Mouse (Mus musculus) embryonic facial prominence, embryonic 11.5 days (tissue): ENCODE data around the gene Kl. TPM values are rescaled to one million over a fixed set of nuclear protein-coding genes. Genes with fewer than 3 reads are reported as not detected.

Experiments used
- ATAC-seq: fragments of 200-750 bp; cut with Nextera tagmentation; replicated peaks from 2 replicates; pipeline ENCODE4 v1.8.0; 2017; ENCODE audit warnings: low read depth; ENCODE audit not compliant: insufficient number of reproducible peaks, low FRiP score, low TSS enrichment
- DNase-seq: peaks from one replicate; pipeline ENCODE4 v3.0.0-alpha.2; 2015; ENCODE audit warnings: low spot score
- H3K27ac ChIP-seq: fragments of 300-500 bp; sonication (generic); replicated peaks from 2 replicates; pipeline ENCODE4 v1.5.1; 2014; ENCODE audit warnings: mild to moderate bottlenecking, low read depth, low read length, control low read depth
- H3K27me3 ChIP-seq: fragments of 300-500 bp; sonication (generic); 2 replicates; pipeline ENCODE4 v1.6.1; 2014; ENCODE audit warnings: mild to moderate bottlenecking, low read length, moderate library complexity, mixed read lengths; ENCODE audit not compliant: control insufficient read depth, insufficient read depth
- H3K36me3 ChIP-seq: fragments of 300-500 bp; sonication (generic); replicated peaks from 2 replicates; pipeline ENCODE4 v1.6.1; 2014; ENCODE audit warnings: low read depth, mild to moderate bottlenecking, low read length, moderate library complexity, mixed read lengths; ENCODE audit not compliant: control insufficient read depth, insufficient read depth
- H3K4me1 ChIP-seq: fragments of 300-500 bp; sonication (generic); 2 replicates; pipeline ENCODE4 v1.6.1; 2014; ENCODE audit warnings: low read length, mixed read lengths; ENCODE audit not compliant: control insufficient read depth, insufficient read depth
- H3K4me2 ChIP-seq: fragments of 300-500 bp; sonication (generic); 2 replicates; pipeline ENCODE4 v1.6.1; 2014; ENCODE audit warnings: low read depth, mild to moderate bottlenecking, control low read depth, low read length, moderate library complexity
- H3K4me3 ChIP-seq: fragments of 300-500 bp; sonication (generic); 2 replicates; pipeline ENCODE4 v1.5.1; 2014; ENCODE audit warnings: low read depth, low read length, control low read depth
- H3K9ac ChIP-seq: fragments of 300-500 bp; sonication (generic); replicated peaks from 2 replicates; pipeline ENCODE4 v1.6.1; 2014; ENCODE audit warnings: mild to moderate bottlenecking, control low read depth, low read length
- H3K9me3 ChIP-seq: fragments of 300-500 bp; sonication (generic); replicated peaks from 2 replicates; pipeline ENCODE4 v1.6.1; 2016; ENCODE audit warnings: mild to moderate bottlenecking, low read length, inconsistent platforms, mixed read lengths; ENCODE audit not compliant: control insufficient read depth
- WGBS: fragments of 180-500 bp; shearing (Covaris S2); extraction: QIAGEN DNeasy Blood & Tissue Kit; methylation state at CpG from one replicate; pipeline ENCODE4 v1.1.7; 2014; 5-methylcytosine and 5-hydroxymethylcytosine counted together
- polyA plus RNA-seq: library from polyadenylated mRNA; unstranded; fragments of >200 nt; fragmentation: Nextera tagmentation; extraction: Ambion mirVana; gene quantifications from 2 replicates; pipeline ENCODE4 v1.2.1, GENCODE M21; 2014

The Kl gene
- polyA plus RNA-seq, 1 experiment from 2014 or later, result not detected

- DNase-seq (no peak), ATAC-seq (no peak)
- Histone ChIP-seq H3K27me3 (peaks cover 24% of the 10 kb centered on the region), H3K4me1 (peaks cover 7% of the 10 kb centered on the region), H3K4me2 (no peak overlapping the region), H3K4me3 (no peak overlapping the region), H3K9me3 (no peaks in the 10 kb centered on the region), H3K9ac (no peak overlapping the region), H3K27ac (no peak overlapping the region), H3K36me3 (no peaks in the 10 kb centered on the region)
- WGBS, result 84% methylated on average over 3 of the region's 3 CpGs
Observed at GRCm38 (mm10) chr5:150949131-150949530, 3.3 kb upstream of the Kl start.

DNA sequence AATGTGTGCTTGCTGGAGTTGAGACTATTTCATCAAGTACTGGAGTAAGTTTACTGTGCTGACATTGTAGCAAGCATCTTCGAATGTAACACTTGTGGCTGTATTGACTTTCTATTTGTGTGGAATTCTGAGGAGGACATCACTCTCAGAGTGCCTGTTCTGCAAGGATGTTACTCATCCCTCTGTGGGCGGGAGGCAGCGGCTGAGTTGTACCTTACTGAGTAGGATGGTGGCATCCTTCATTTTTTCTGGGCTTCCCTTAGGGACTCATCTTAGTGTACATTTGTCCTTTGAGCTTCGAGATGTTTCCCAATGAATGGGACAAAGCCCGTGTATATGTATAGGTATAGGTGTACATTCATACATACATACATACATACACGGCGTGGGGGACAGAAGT, 1.1 kb upstream of the Kl start:
- no peaks in the 10 kb centered on the region for H3K36me3 ChIP-seq
- no peak overlapping the region for H3K4me2 ChIP-seq
- no peak overlapping the region for H3K4me3 ChIP-seq
- no peak for ATAC-seq
- H3K9ac ChIP-seq, result no peak overlapping the region
- peaks cover 24% of the 10 kb centered on the region for H3K27me3 ChIP-seq
- no peak for DNase-seq
- 89% methylated on average over 7 of the region's 7 CpGs for WGBS
- peaks cover 7% of the 10 kb centered on the region for H3K4me1 ChIP-seq
- no peak overlapping the region for H3K27ac ChIP-seq
- H3K9me3 ChIP-seq, result no peaks in the 10 kb centered on the region

DNA sequence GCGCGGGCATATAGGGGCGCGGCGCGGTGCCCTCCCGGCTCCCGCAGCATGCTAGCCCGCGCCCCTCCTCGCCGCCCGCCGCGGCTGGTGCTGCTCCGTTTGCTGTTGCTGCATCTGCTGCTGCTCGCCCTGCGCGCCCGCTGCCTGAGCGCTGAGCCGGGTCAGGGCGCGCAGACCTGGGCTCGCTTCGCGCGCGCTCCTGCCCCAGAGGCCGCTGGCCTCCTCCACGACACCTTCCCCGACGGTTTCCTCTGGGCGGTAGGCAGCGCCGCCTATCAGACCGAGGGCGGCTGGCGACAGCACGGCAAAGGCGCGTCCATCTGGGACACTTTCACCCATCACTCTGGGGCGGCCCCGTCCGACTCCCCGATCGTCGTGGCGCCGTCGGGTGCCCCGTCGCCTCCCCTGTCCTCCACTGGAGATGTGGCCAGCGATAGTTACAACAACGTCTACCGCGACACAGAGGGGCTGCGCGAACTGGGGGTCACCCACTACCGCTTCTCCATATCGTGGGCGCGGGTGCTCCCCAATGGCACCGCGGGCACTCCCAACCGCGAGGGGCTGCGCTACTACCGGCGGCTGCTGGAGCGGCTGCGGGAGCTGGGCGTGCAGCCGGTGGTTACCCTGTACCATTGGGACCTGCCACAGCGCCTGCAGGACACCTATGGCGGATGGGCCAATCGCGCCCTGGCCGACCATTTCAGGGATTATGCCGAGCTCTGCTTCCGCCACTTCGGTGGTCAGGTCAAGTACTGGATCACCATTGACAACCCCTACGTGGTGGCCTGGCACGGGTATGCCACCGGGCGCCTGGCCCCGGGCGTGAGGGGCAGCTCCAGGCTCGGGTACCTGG, 488 bp downstream of the Kl start:
- ATAC-seq (peak; percentile 63), DNase-seq (peak; percentile 53)
- H3K27me3 ChIP-seq, result peaks cover 27% of the 10 kb centered on the region
- H3K9me3 ChIP-seq, result no peaks in the 10 kb centered on the region
- H3K4me2 ChIP-seq, result peak overlapping the region; percentile 81
- H3K9ac ChIP-seq, result peak overlapping the region; percentile 46
- no peaks in the 10 kb centered on the region for H3K36me3 ChIP-seq
- 3% methylated on average over 80 of the region's 89 CpGs for WGBS
- no peak overlapping the region for H3K27ac ChIP-seq
- peaks cover 7% of the 10 kb centered on the region for H3K4me1 ChIP-seq
- H3K4me3 ChIP-seq, result peak overlapping the region; percentile 45

GRCm38 (mm10) chr5:150954791-150955190, 2.4 kb downstream of the Kl start:
- ATAC-seq, result no peak
- H3K9me3 ChIP-seq, result no peaks in the 10 kb centered on the region
- H3K36me3 ChIP-seq, result no peaks in the 10 kb centered on the region
- WGBS, result 87% methylated on average over 9 of the region's 9 CpGs
- H3K9ac ChIP-seq, result no peak overlapping the region
- no peak overlapping the region for H3K27ac ChIP-seq
- no peak overlapping the region for H3K4me2 ChIP-seq
- no peak overlapping the region for H3K4me3 ChIP-seq
- no peak for DNase-seq
- H3K4me1 ChIP-seq, result peaks cover 7% of the 10 kb centered on the region
- H3K27me3 ChIP-seq, result peaks cover 27% of the 10 kb centered on the region

DNA sequence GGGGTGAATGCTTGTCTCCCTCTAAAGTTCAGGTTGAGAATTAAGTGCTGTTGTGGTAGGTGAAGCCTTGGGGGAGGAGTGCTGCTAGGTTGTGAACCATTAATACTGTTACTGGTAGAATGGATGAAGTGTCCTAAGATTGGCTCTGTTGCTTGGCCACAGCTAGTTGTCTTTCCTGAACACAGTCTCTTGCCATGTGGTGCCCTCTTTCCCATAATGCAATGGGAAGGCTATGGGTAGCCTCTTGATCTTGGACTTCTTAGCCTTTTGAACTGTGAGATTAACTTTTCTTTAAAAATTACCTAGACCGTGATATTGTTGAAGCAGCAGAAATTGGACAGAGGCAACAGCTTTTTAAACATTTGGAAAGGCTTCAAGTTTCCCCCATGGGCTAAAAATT, 7.5 kb downstream of the Kl start:
- H3K9ac ChIP-seq, result no peak overlapping the region
- no peaks in the 10 kb centered on the region for H3K36me3 ChIP-seq
- DNase-seq (no peak), ATAC-seq (no peak)
- WGBS, result 69% methylated on average over 1 of the region's 1 CpGs
- H3K27me3 ChIP-seq, result 0 out of 2 replicates have a peak, but pooled peaks cover 3% of the 10 kb centered on the region
- H3K27ac ChIP-seq, result no peak overlapping the region
- H3K4me3 ChIP-seq, result no peak overlapping the region
- no peaks in the 10 kb centered on the region for H3K9me3 ChIP-seq
- H3K4me2 ChIP-seq, result no peak overlapping the region
- no peaks in the 10 kb centered on the region for H3K4me1 ChIP-seq

DNA sequence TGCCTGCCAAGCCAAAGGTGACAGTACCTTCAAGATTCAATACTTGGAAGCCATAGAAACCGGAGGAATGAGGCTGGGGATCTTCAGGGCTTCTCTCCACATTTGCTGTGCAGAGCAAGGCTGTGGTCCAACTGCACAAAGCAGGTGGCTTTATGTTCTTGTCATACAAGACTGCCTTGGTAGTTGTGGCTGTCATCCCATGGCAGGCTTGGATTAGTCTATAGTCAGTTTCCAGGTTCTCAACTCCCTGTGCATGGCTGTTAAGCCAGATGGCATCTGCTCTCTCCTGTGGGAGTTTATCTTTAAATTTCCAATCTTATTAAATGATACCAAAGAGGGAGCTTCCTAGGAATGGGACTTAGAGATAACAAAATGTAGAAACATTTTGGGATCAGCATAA, 9.2 kb downstream of the Kl start:
- no peak overlapping the region for H3K27ac ChIP-seq
- no peak for DNase-seq
- H3K9ac ChIP-seq, result no peak overlapping the region
- no peaks in the 10 kb centered on the region for H3K36me3 ChIP-seq
- H3K4me2 ChIP-seq, result no peak overlapping the region
- 76% methylated on average over 1 of the region's 1 CpGs for WGBS
- 0 out of 2 replicates have a peak, but pooled peaks cover 3% of the 10 kb centered on the region for H3K27me3 ChIP-seq
- ATAC-seq, result no peak
- no peaks in the 10 kb centered on the region for H3K4me1 ChIP-seq
- no peaks in the 10 kb centered on the region for H3K9me3 ChIP-seq
- H3K4me3 ChIP-seq, result no peak overlapping the region

- ATAC-seq (no peak), DNase-seq (no peak)
- no peaks in the 10 kb centered on the region for H3K4me1 ChIP-seq
- no peak overlapping the region for H3K4me2 ChIP-seq
- no peak overlapping the region for H3K4me3 ChIP-seq
- no peaks in the 10 kb centered on the region for H3K9me3 ChIP-seq
- no peaks in the 10 kb centered on the region for H3K36me3 ChIP-seq
- WGBS, result 70% methylated on average over 1 of the region's 1 CpGs
- H3K9ac ChIP-seq, result no peak overlapping the region
- no peaks in the 10 kb centered on the region for H3K27me3 ChIP-seq
- no peak overlapping the region for H3K27ac ChIP-seq
Observed at GRCm38 (mm10) chr5:150962756-150963155, 10.3 kb downstream of the Kl start.

DNA sequence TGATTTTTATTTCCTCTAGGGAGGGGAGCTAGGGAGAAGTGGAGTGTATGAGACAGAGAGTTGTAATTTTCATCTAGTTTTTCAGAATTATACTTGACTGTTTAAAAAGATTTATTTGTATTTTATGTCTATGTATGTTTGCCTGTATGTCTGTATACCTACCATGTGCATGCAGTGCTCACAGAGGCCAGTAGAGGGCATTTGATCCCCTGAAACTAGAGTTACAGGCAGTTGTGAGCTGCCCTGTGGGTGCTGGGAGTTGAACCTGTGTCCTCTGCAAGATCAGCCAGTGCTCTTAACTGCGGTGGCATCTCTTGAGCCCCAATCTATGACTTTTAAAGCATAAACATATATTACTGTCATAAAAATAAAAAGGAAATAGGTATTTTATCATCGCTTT, 15.5 kb downstream of the Kl start:
- DNase-seq (no peak), ATAC-seq (no peak)
- Histone ChIP-seq H3K9ac (no peak overlapping the region), H3K27ac (no peak overlapping the region), H3K4me1 (no peaks in the 10 kb centered on the region), H3K27me3 (no peaks in the 10 kb centered on the region), H3K36me3 (no peaks in the 10 kb centered on the region), H3K4me2 (no peak overlapping the region), H3K4me3 (no peak overlapping the region), H3K9me3 (no peaks in the 10 kb centered on the region)
- WGBS, result 95% methylated on average over 2 of the region's 2 CpGs
